Mouse (Mus musculus): ENCODE measurements at regions not wholly inside any gene's neighbourhood (a gene's known extent, or its start where the extent isn't known, plus 50 kb on each side); places are given as distances from the start of the nearest gene placed in this dataset.

DNA sequence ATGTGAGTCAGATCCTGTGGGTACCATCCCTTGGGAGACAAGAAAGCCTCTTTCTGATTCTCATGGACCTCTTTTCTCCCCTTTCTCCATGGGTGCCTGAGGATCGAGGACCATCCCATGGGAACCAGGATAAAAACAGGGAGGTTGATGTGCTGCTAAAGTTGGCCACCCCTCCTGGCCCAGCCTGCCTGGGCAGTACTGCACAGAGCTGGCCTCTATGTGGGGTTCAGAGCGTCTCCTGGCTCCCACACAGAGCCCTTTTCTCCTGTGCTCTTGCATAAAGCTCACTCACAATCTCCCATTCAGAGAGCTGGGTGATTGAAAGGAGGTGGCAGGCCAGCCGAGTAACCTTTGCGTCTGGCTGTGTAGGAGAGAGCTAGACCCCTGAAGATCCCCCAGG is 122.1 kb downstream of the Zfp36l1 start:
- no peak overlapping the region for H3K4me3 ChIP-seq (ENCODE audit: low read depth, low read length)
- peak overlapping the region; percentile 36; the same call in 1 of the 2 replicates for H3K27ac ChIP-seq (ENCODE audit: low read depth, low read length)
- H3K4me1 ChIP-seq (ENCODE audit: insufficient read depth): 0 out of 2 replicates have a peak, but pooled peaks cover 11% of the 10 kb centered on the region
- H3K27me3 ChIP-seq (ENCODE audit: insufficient read depth, low read length): no peaks in the 10 kb centered on the region
- peak; percentile 31 for DNase-seq
- no peak overlapping the region for H3K4me2 ChIP-seq (ENCODE audit: low read depth)
- ATAC-seq: peak; percentile 90
- no peak for TF ChIP-seq CTCF (IDR thresholded peaks at IDR 0.05; ENCODE audit: low read depth)
- WGBS: 34% methylated on average over 4 of the region's 4 CpGs
- H3K36me3 ChIP-seq (ENCODE audit: insufficient read depth): no peaks in the 10 kb centered on the region
- no peak overlapping the region for H3K9ac ChIP-seq
- no peaks in the 10 kb centered on the region for H3K9me3 ChIP-seq (ENCODE audit: low read length)

DNA sequence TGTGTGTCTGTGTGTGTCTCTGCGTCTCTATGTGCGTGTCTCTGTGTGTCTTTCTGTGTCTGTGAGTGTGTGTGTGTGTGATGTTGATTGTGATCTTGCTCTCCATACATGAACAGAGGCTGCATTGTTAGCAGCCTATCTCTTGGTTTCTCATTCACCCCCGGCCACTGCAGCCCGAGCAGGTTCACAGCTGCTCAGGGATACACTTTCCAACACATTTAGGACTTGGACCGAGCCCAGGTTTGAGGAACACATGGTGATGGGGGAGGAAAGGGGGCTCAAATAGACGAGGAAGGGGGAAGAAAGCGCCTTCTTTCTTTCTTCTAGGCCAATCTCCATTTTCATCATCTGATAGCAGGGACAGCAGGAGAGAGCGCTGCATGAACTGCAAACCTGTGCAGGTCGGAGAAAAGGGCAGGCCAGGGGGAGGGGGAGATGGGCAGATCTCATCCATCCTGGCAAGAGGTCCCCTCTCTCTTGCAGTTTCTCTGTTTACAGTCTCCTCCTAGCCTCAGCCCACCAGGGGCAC is 123.2 kb downstream of the Zfp36l1 start:
- Histone ChIP-seq H3K4me2 (ENCODE audit: low read depth) (no peak overlapping the region), H3K9me3 (ENCODE audit: low read length) (no peaks in the 10 kb centered on the region), H3K9ac (no peak overlapping the region), H3K36me3 (ENCODE audit: insufficient read depth) (no peaks in the 10 kb centered on the region), H3K27me3 (ENCODE audit: insufficient read depth, low read length) (no peaks in the 10 kb centered on the region), H3K27ac (ENCODE audit: low read depth, low read length) (peak overlapping the region; percentile 21; the same call in 1 of the 2 replicates), H3K4me3 (ENCODE audit: low read depth, low read length) (no peak overlapping the region), H3K4me1 (ENCODE audit: insufficient read depth) (0 out of 2 replicates have a peak, but pooled peaks cover 11% of the 10 kb centered on the region)
- WGBS: 35% methylated on average over 9 of the region's 9 CpGs
- peak; percentile 43 for DNase-seq
- no peak for ATAC-seq
- TF ChIP-seq CTCF (IDR thresholded peaks at IDR 0.05; ENCODE audit: low read depth): peak; percentile 11; the same call in 1 of the 2 replicates

- Histone ChIP-seq H3K36me3 (ENCODE audit: insufficient read depth) (no peaks in the 10 kb centered on the region), H3K9me3 (ENCODE audit: low read length) (no peaks in the 10 kb centered on the region), H3K4me1 (ENCODE audit: insufficient read depth) (0 out of 2 replicates have a peak, but pooled peaks cover 11% of the 10 kb centered on the region), H3K27me3 (ENCODE audit: insufficient read depth, low read length) (no peaks in the 10 kb centered on the region), H3K4me2 (ENCODE audit: low read depth) (no peak overlapping the region), H3K27ac (ENCODE audit: low read depth, low read length) (peak overlapping the region; percentile 45; the same call in 1 of the 2 replicates), H3K9ac (no peak overlapping the region), H3K4me3 (ENCODE audit: low read depth, low read length) (no peak overlapping the region)
- WGBS: 60% methylated on average over 11 of the region's 11 CpGs
- DNase-seq (peak; percentile 50), ATAC-seq (peak; percentile 19; the same call in 1 of the 2 replicates)
- TF ChIP-seq CTCF (IDR thresholded peaks at IDR 0.05; ENCODE audit: low read depth): no peak
Observed at GRCm38 (mm10) chr12:79988401-79989358, 124.1 kb downstream of the Zfp36l1 start.

DNA sequence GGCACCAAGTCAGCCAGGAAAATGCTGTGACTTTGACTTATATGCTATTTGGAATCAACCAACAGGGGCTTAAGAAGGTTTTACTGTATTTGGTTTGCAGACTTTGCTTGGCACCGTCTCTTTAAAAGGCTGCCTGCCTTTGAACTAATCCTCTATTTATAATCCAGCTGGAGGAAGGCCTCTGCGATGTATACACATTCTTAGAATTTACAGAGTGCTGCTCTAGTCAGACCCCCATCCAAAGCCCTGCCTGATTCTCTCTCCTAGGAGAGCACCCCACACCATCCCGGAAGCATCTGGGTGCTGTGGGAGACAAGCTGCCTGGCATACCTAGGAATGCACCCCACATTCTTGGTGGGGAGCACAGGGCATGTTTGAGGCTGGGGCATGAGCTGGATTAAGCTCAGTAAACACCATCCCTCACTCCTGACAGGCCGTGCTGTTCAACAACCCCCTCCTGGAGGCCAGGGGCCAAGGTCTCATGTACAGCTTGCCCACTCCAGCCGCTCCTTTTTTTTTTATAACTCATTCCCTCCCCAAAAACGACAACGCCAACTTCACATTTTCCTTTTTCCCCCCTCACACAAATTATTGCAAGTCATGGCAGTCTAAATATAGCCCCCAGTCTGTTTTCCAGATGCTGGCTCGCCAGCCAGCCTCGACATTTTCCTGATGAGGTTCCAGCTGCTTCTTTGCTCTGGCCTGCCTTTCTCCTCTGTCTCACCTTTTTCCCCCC is 126.4 kb downstream of the Zfp36l1 start:
- no peaks in the 10 kb centered on the region for H3K36me3 ChIP-seq (ENCODE audit: insufficient read depth)
- ATAC-seq: no peak
- H3K4me1 ChIP-seq (ENCODE audit: insufficient read depth): 0 out of 2 replicates have a peak, but pooled peaks cover 11% of the 10 kb centered on the region
- no peak overlapping the region for H3K4me3 ChIP-seq (ENCODE audit: low read depth, low read length)
- no peak for TF ChIP-seq CTCF (IDR thresholded peaks at IDR 0.05; ENCODE audit: low read depth)
- no peak overlapping the region for H3K4me2 ChIP-seq (ENCODE audit: low read depth)
- H3K9me3 ChIP-seq (ENCODE audit: low read length): no peaks in the 10 kb centered on the region
- no peak overlapping the region for H3K9ac ChIP-seq
- WGBS: 51% methylated on average over 9 of the region's 9 CpGs
- no peak for DNase-seq
- H3K27ac ChIP-seq (ENCODE audit: low read depth, low read length): peak overlapping the region; percentile 40; the same call in 1 of the 2 replicates
- no peaks in the 10 kb centered on the region for H3K27me3 ChIP-seq (ENCODE audit: insufficient read depth, low read length)

DNA sequence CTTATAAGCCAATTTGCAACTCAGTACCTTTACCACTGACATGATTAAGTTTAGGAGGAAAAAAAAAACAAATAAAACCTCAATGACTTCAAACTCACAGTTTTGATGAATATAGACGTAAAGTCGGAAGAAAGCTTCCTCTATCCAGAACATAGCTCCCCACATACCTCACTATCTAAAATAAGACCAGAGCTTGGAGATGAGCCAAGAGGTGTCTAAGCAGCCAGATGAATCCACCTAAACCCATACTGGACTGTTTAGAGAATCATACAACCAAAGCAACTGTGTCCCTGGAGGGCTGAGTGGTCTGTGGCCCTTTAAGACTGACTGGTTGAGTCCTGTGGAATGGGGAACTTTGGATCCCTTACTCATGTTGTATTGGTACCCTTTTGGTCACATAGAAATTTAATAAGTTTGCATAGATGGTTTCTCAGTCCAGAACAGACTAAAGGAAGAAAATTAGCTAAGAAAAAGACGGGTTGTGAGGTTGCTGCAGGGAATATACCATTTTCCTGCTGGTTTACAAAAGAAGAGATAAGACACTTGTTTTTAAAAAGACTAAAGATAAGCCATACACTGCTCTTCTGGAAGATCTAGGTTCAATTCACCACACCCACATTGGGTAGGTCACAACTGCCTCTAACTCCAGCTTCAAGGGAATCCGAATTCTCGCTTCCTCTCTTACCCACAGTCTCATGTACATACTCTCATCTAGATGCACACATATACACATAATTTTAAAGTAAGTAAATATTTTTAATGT is 127.6 kb downstream of the Zfp36l1 start:
- Histone ChIP-seq H3K4me2 (ENCODE audit: low read depth) (no peak overlapping the region), H3K4me1 (ENCODE audit: insufficient read depth) (0 out of 2 replicates have a peak, but pooled peaks cover 6% of the 10 kb centered on the region), H3K27me3 (ENCODE audit: insufficient read depth, low read length) (no peaks in the 10 kb centered on the region), H3K9ac (no peak overlapping the region), H3K36me3 (ENCODE audit: insufficient read depth) (no peaks in the 10 kb centered on the region), H3K27ac (ENCODE audit: low read depth, low read length) (no peak overlapping the region), H3K9me3 (ENCODE audit: low read length) (no peaks in the 10 kb centered on the region), H3K4me3 (ENCODE audit: low read depth, low read length) (no peak overlapping the region)
- TF ChIP-seq CTCF (IDR thresholded peaks at IDR 0.05; ENCODE audit: low read depth): no peak
- ATAC-seq (no peak), DNase-seq (no peak)
- 92% methylated on average over 5 of the region's 5 CpGs for whole genome bisulfite sequencing
